Mouse (Mus musculus) MEL (cell line): ENCODE measurements at regions not wholly inside any gene's neighbourhood (a gene's known extent, or its start where the extent isn't known, plus 50 kb on each side); places are given as distances from the start of the nearest gene placed in this dataset.
A peak's percentile ranks its signal among the peaks of the same experiment; 100 is the strongest.

Source experiments
- DNase-seq: peaks from one replicate; pipeline ENCODE4 v3.0.0; 2011; ENCODE audit warnings: low read depth, low spot score
- H3K27ac ChIP-seq: 2 replicates; pipeline ENCODE4 v1.5.1; 2012; ENCODE audit warnings: low read depth, mild to moderate bottlenecking, control low read depth, low read length, moderate library complexity; ENCODE audit not compliant: control insufficient read depth
- H3K27me3 ChIP-seq, 2 experiments: fragments of 150-350 bp in 1 of 2; sonication (generic) in 1 of 2; 2 replicates each; pipeline ENCODE4 v1.6.1; 2012; ENCODE audit warnings: low read length in 2 of 2, mild to moderate bottlenecking in 2 of 2, improper control_type of control experiment in 1 of 2, moderate library complexity in 1 of 2; ENCODE audit not compliant: insufficient read depth in 2 of 2, control insufficient read depth in 1 of 2
- H3K36me3 ChIP-seq, 2 experiments: 2 replicates each; pipeline ENCODE4 v1.6.1; 2012 to 2014; ENCODE audit warnings: low read length in 2 of 2, improper control_type of control experiment in 1 of 2, inconsistent platforms in 1 of 2, mild to moderate bottlenecking in 1 of 2; ENCODE audit not compliant: insufficient read depth in 2 of 2, control insufficient read depth in 1 of 2
- H3K4me1 ChIP-seq, 2 experiments: fragments of 150-350 bp in 1 of 2; sonication (generic) in 1 of 2; 2 replicates each; pipeline ENCODE4 v1.6.1; 2012; ENCODE audit warnings: low read length in 2 of 2, improper control_type of control experiment in 1 of 2, mild to moderate bottlenecking in 1 of 2; ENCODE audit not compliant: insufficient read depth in 2 of 2, control insufficient read depth in 1 of 2
- H3K4me3 ChIP-seq, 2 experiments: fragments of 150-350 bp in 1 of 2; sonication (generic) in 1 of 2; 2 replicates each; pipeline ENCODE4 v1.5.1; 2012; ENCODE audit warnings: low read depth in 2 of 2, low read length in 2 of 2, mild to moderate bottlenecking in 2 of 2, moderate library complexity in 2 of 2, control low read depth in 1 of 2, improper control_type of control experiment in 1 of 2; ENCODE audit not compliant: control insufficient read depth in 1 of 2, insufficient read depth in 1 of 2
- H3K79me2 ChIP-seq: 2 replicates; pipeline ENCODE4 v1.6.1; 2012; ENCODE audit warnings: mild to moderate bottlenecking, low read length, moderate library complexity; ENCODE audit not compliant: control insufficient read depth, poor library complexity, insufficient read depth
- H3K9ac ChIP-seq: 2 replicates; pipeline ENCODE4 v1.6.1; 2012; ENCODE audit warnings: low read depth, mild to moderate bottlenecking, control low read depth, low read length, moderate library complexity; ENCODE audit not compliant: control insufficient read depth, poor library complexity, severe bottlenecking
- H3K9me3 ChIP-seq: fragments of 150-350 bp; sonication (generic); replicated peaks from 2 replicates; pipeline ENCODE4 v1.6.1; 2012; ENCODE audit warnings: mild to moderate bottlenecking, low read length, improper control_type of control experiment, moderate library complexity; ENCODE audit not compliant: insufficient read depth
- BHLHE40 ChIP-seq: IDR thresholded peaks from 2 replicates; pipeline ENCODE4 v1.6.1; 2012; ENCODE audit warnings: low read depth, mild to moderate bottlenecking, inconsistent platforms, low read length, improper control_type of control experiment, borderline replicate concordance
- CHD1 ChIP-seq: IDR thresholded peaks from 2 replicates; pipeline ENCODE4 v1.6.1; 2012; ENCODE audit warnings: low read depth, mild to moderate bottlenecking, inconsistent platforms, low read length, improper control_type of control experiment
- CTCF ChIP-seq, 3 experiments: IDR thresholded peaks in 2 of 3; conservative IDR thresholded peaks in 1 of 3; 2 replicates each; pipeline ENCODE4 v1.5.1; 2011 to 2012; ENCODE audit warnings: low read length in 3 of 3, low read depth in 2 of 3, mild to moderate bottlenecking in 2 of 3, improper control_type of control experiment in 1 of 3, inconsistent platforms in 1 of 3, mixed read lengths in 1 of 3, moderate library complexity in 1 of 3; ENCODE audit not compliant: control insufficient read depth in 1 of 3, insufficient read depth in 1 of 3, poor library complexity in 1 of 3, severe bottlenecking in 1 of 3
- E2F4 ChIP-seq: IDR thresholded peaks from 2 replicates; pipeline ENCODE4 v1.6.1; 2011; ENCODE audit warnings: low read depth, low read length, improper control_type of control experiment, borderline replicate concordance
- ELF1 ChIP-seq: IDR thresholded peaks from 2 replicates; pipeline ENCODE4 v1.6.1; 2014; ENCODE audit warnings: low read depth, mild to moderate bottlenecking, inconsistent platforms, low read length, improper control_type of control experiment, moderate library complexity
- EP300 ChIP-seq, 2 experiments: IDR thresholded peaks; 2 replicates each; pipeline ENCODE4 v1.6.1; 2011; ENCODE audit warnings: improper control_type of control experiment in 2 of 2, low read length in 2 of 2, low read depth in 1 of 2, mild to moderate bottlenecking in 1 of 2
- ETS1 ChIP-seq: IDR thresholded peaks from 2 replicates; pipeline ENCODE4 v1.6.1; 2012; ENCODE audit warnings: low read depth, mild to moderate bottlenecking, inconsistent platforms, low read length, improper control_type of control experiment, moderate library complexity
- GABPA ChIP-seq: IDR thresholded peaks from 2 replicates; pipeline ENCODE4 v1.6.1; 2012; ENCODE audit warnings: low read depth, mild to moderate bottlenecking, inconsistent platforms, low read length, improper control_type of control experiment, moderate library complexity
- GATA1 ChIP-seq: IDR thresholded peaks from 2 replicates; pipeline ENCODE4 v1.6.1; 2011; ENCODE audit warnings: low read depth, low read length, improper control_type of control experiment
- HCFC1 ChIP-seq: IDR thresholded peaks from 2 replicates; pipeline ENCODE4 v1.6.1; 2012; ENCODE audit warnings: low read depth, mild to moderate bottlenecking, inconsistent platforms, low read length, improper control_type of control experiment, moderate library complexity
- JUND ChIP-seq: IDR thresholded peaks from 2 replicates; pipeline ENCODE4 v1.6.1; 2011; ENCODE audit warnings: low read depth, mild to moderate bottlenecking, improper control_type of control experiment, low read length
- KAT2A ChIP-seq: conservative IDR thresholded peaks from 2 replicates; pipeline ENCODE4 v1.6.1; 2012; ENCODE audit warnings: low read depth, low read length, improper control_type of control experiment, inconsistent platforms
- MAX ChIP-seq: IDR thresholded peaks from 2 replicates; pipeline ENCODE4 v1.6.1; 2011; ENCODE audit warnings: low read length, improper control_type of control experiment
- MAZ ChIP-seq: IDR thresholded peaks from 2 replicates; pipeline ENCODE4 v1.6.1; 2012; ENCODE audit warnings: low read depth, mild to moderate bottlenecking, inconsistent platforms, low read length, improper control_type of control experiment
- MEF2A ChIP-seq: IDR thresholded peaks from 2 replicates; pipeline ENCODE4 v1.6.1; 2014; ENCODE audit warnings: low read depth, mild to moderate bottlenecking, inconsistent platforms, low read length, improper control_type of control experiment; ENCODE audit not compliant: poor library complexity, insufficient replicate concordance, severe bottlenecking; ENCODE audit errors: extremely low read depth
- MXI1 ChIP-seq: IDR thresholded peaks from 2 replicates; pipeline ENCODE4 v1.6.1; 2011; ENCODE audit warnings: mild to moderate bottlenecking, low read depth, low read length, improper control_type of control experiment
- MYB ChIP-seq: IDR thresholded peaks from 2 replicates; pipeline ENCODE4 v1.6.1; 2011; ENCODE audit warnings: mild to moderate bottlenecking, low read depth, low read length, improper control_type of control experiment
- MYC ChIP-seq: IDR thresholded peaks from 2 replicates; pipeline ENCODE4 v1.6.1; 2011; ENCODE audit warnings: low read depth, mild to moderate bottlenecking, low read length, improper control_type of control experiment, moderate library complexity
- NELFE ChIP-seq: IDR thresholded peaks from 2 replicates; pipeline ENCODE4 v1.6.1; 2011; ENCODE audit warnings: low read depth, low read length, improper control_type of control experiment
- NRF1 ChIP-seq: IDR thresholded peaks from 2 replicates; pipeline ENCODE4 v1.6.1; 2014; ENCODE audit warnings: low read depth, mild to moderate bottlenecking, inconsistent platforms, low read length, improper control_type of control experiment, moderate library complexity; ENCODE audit not compliant: poor library complexity, insufficient read depth, severe bottlenecking
- POLR2A ChIP-seq, 2 experiments: IDR thresholded peaks; 2 replicates each; pipeline ENCODE4 v1.6.1; 2011 to 2012; ENCODE audit warnings: low read length in 2 of 2, mild to moderate bottlenecking in 2 of 2, control low read depth in 1 of 2, improper control_type of control experiment in 1 of 2, low read depth in 1 of 2, moderate library complexity in 1 of 2; ENCODE audit not compliant: control insufficient read depth in 1 of 2, insufficient read depth in 1 of 2, poor library complexity in 1 of 2
- POLR2AphosphoS2 ChIP-seq: IDR thresholded peaks from 2 replicates; pipeline ENCODE4 v1.6.1; 2011; ENCODE audit warnings: low read length, improper control_type of control experiment
- POLR2AphosphoS5 ChIP-seq: IDR thresholded peaks from 2 replicates; pipeline ENCODE4 v1.6.1; 2012; ENCODE audit warnings: low read depth, borderline replicate concordance, mild to moderate bottlenecking, inconsistent platforms, low read length, moderate library complexity, mixed read lengths
- RAD21 ChIP-seq: IDR thresholded peaks from 2 replicates; pipeline ENCODE4 v1.6.1; 2011; ENCODE audit warnings: mild to moderate bottlenecking, low read depth, low read length, improper control_type of control experiment
- RCOR1 ChIP-seq: IDR thresholded peaks from 2 replicates; pipeline ENCODE4 v1.6.1; 2012; ENCODE audit warnings: low read depth, mild to moderate bottlenecking, inconsistent platforms, low read length, improper control_type of control experiment
- SMC3 ChIP-seq: IDR thresholded peaks from 2 replicates; pipeline ENCODE4 v1.6.1; 2011; ENCODE audit warnings: low read depth, low read length, improper control_type of control experiment
- TAL1 ChIP-seq: IDR thresholded peaks from 2 replicates; pipeline ENCODE4 v1.6.1; 2012; ENCODE audit warnings: mild to moderate bottlenecking, inconsistent platforms, low read length, moderate library complexity, mixed read lengths
- TBP ChIP-seq: IDR thresholded peaks from 2 replicates; pipeline ENCODE4 v1.8.0; 2011; ENCODE audit warnings: low read depth, low read length, improper control_type of control experiment
- TCF12 ChIP-seq: IDR thresholded peaks from 2 replicates; pipeline ENCODE4 v1.6.1; 2014; ENCODE audit warnings: low read depth, mild to moderate bottlenecking, inconsistent platforms, low read length, improper control_type of control experiment, moderate library complexity
- UBTF ChIP-seq: IDR thresholded peaks from 2 replicates; pipeline ENCODE4 v1.6.1; 2012; ENCODE audit warnings: low read depth, mild to moderate bottlenecking, inconsistent platforms, low read length, improper control_type of control experiment, moderate library complexity, borderline replicate concordance; ENCODE audit not compliant: insufficient read depth
- USF1 ChIP-seq: IDR thresholded peaks from 2 replicates; pipeline ENCODE4 v1.6.1; 2014; ENCODE audit warnings: low read depth, mild to moderate bottlenecking, inconsistent platforms, low read length, improper control_type of control experiment, moderate library complexity
- USF2 ChIP-seq, 2 experiments: IDR thresholded peaks; 2 replicates each; pipeline ENCODE4 v1.6.1; 2011 to 2012; ENCODE audit warnings: improper control_type of control experiment in 2 of 2, low read length in 2 of 2, borderline replicate concordance in 1 of 2, inconsistent platforms in 1 of 2, low read depth in 1 of 2, mild to moderate bottlenecking in 1 of 2; ENCODE audit not compliant: insufficient read depth in 1 of 2
- ZC3H11A ChIP-seq: IDR thresholded peaks from 2 replicates; pipeline ENCODE4 v1.6.1; 2012; ENCODE audit warnings: low read depth, mild to moderate bottlenecking, inconsistent platforms, low read length, improper control_type of control experiment
- ZKSCAN1 ChIP-seq: IDR thresholded peaks from 2 replicates; pipeline ENCODE4 v1.6.1; 2012; ENCODE audit warnings: low read depth, mild to moderate bottlenecking, inconsistent platforms, low read length, improper control_type of control experiment, moderate library complexity
- ZMIZ1 ChIP-seq: IDR thresholded peaks from 2 replicates; pipeline ENCODE4 v1.6.1; 2012; ENCODE audit warnings: low read depth, mild to moderate bottlenecking, inconsistent platforms, low read length, improper control_type of control experiment, moderate library complexity
- ZNF384 ChIP-seq: IDR thresholded peaks from 2 replicates; pipeline ENCODE4 v1.6.1; 2012; ENCODE audit warnings: low read depth, mild to moderate bottlenecking, inconsistent platforms, low read length, improper control_type of control experiment

DNA sequence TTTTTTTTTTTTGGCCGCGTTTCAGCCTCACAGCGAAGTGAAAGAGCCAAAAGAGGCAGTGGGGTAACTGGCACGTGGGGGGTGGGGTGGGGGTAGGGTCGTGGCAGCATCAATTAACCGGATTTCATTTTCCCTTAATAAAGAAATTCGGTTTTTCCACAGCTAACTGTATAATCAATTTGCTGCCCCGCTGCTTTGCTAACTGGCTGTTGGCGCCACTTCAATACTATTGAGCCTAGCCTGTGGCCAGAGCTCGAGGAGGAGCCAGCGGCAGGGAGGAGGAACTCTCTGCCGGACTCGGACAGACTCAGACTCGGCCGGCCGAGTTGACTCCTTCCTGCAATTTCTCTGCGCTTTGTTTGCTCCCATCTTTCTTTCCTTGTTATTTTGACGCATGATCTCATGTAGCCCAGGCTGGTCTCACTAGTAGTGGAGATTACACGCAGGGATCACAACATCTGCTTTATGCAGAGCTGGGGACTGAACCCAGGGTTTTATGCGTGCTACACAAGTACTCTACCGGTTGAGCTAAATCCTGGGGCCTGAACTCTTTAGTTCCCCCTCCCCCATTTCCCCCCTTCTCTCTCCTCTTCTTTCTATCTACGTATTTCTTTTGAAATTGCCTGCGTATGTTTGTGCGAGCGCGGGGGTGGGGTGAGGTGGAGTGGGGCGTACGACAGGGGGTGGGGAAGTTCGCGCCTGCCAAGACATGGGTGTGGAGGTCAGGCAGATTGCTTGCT, 2012.6 kb downstream of the A830018L16Rik start:
- no peaks in the 10 kb centered on the region for H3K27me3 ChIP-seq
- peak overlapping the region; percentile 68 to 82 for H3K4me3 ChIP-seq
- peak overlapping the region; percentile 65 for H3K9ac ChIP-seq
- H3K79me2 ChIP-seq = no peaks in the 10 kb centered on the region
- peak; percentile 81 for DNase-seq
- peak overlapping the region; percentile 73 for H3K27ac ChIP-seq
- H3K36me3 ChIP-seq = peaks cover 0 to 4% of the 10 kb centered on the region in 2 experiments; a peak in 2 of 4 replicates
- H3K9me3 ChIP-seq = no peaks in the 10 kb centered on the region
- peaks cover 0 to 8% of the 10 kb centered on the region in 2 experiments; a peak in 2 of 4 replicates for H3K4me1 ChIP-seq
- TF ChIP-seq POLR2A (IDR thresholded peaks at IDR 0.05; ENCODE audit: control insufficient read depth in 1 of 2, insufficient read depth in 1 of 2, low read depth in 1 of 2, low read length in 2 of 2, poor library complexity in 1 of 2) = peak; percentile 39 to 53; a peak in 2 of 4 replicates
- no peak for TF ChIP-seq USF1
- no peak for TF ChIP-seq SMC3
- TF ChIP-seq EP300 (IDR thresholded peaks at IDR 0.05; ENCODE audit: low read depth in 1 of 2, low read length in 2 of 2) = no peak
- no peak for TF ChIP-seq RCOR1
- no peak for TF ChIP-seq MEF2A
- TF ChIP-seq MYB = no peak
- TF ChIP-seq MXI1 = peak; percentile 9
- TF ChIP-seq BHLHE40 = no peak; the same call in 1 of the 2 replicates
- TF ChIP-seq ELF1 = no peak
- no peak for TF ChIP-seq USF2 (IDR thresholded peaks at IDR 0.05; ENCODE audit: borderline replicate concordance in 1 of 2, insufficient read depth in 1 of 2, low read depth in 1 of 2, low read length in 2 of 2)
- no peak for TF ChIP-seq E2F4
- TF ChIP-seq ZMIZ1 = no peak
- 0 out of 2 replicates have a peak, but pooled peaks have one; percentile 61 for TF ChIP-seq UBTF
- 0 out of 2 replicates have a peak, but pooled peaks have one; percentile 1 for TF ChIP-seq MAX
- no peak for TF ChIP-seq NELFE
- TF ChIP-seq ZC3H11A = no peak
- no peak for TF ChIP-seq CTCF (IDR thresholded peaks at IDR 0.05 in 2 of 3, conservative IDR thresholded peaks at IDR 0.05 in 1 of 3; ENCODE audit: control insufficient read depth in 1 of 3, insufficient read depth in 1 of 3, low read depth in 2 of 3, low read length in 3 of 3, poor library complexity in 1 of 3, severe bottlenecking in 1 of 3)
- TF ChIP-seq MAZ = no peak
- TF ChIP-seq POLR2AphosphoS2 = no peak
- TF ChIP-seq ZKSCAN1 = no peak
- no peak for TF ChIP-seq HCFC1
- TF ChIP-seq GATA1 = no peak
- TF ChIP-seq KAT2A = no peak
- TF ChIP-seq JUND = no peak
- TF ChIP-seq ETS1 = 0 out of 2 replicates have a peak, but pooled peaks have one; percentile 17
- TF ChIP-seq ZNF384 = peak; percentile 91
- no peak for TF ChIP-seq RAD21
- no peak for TF ChIP-seq MYC
- no peak for TF ChIP-seq TCF12
- TF ChIP-seq TBP = no peak
- TF ChIP-seq POLR2AphosphoS5 = no peak
- no peak for TF ChIP-seq TAL1
- no peak for TF ChIP-seq GABPA
- TF ChIP-seq CHD1 = no peak
- TF ChIP-seq NRF1 = no peak
